Mouse (Mus musculus) liver, adult 2 months (tissue): ENCODE data around the gene Ddx1.

Experiments used
- CTCF ChIP-seq: fragments of 200-500 bp; IDR thresholded peaks from 2 replicates; pipeline ENCODE4 v1.5.1; 2011; ENCODE audit warnings: low read depth, low read length, control low read depth
- POLR2A ChIP-seq: fragments of 200-500 bp; IDR thresholded peaks from 2 replicates; pipeline ENCODE4 v1.6.1; 2011; ENCODE audit warnings: low read length, control low read depth; ENCODE audit not compliant: insufficient read depth; ENCODE audit errors: extremely low read depth

GRCm38 (mm10) chr12:13217568-13217967 is 31.4 kb downstream of the Ddx1 start:
- TF ChIP-seq CTCF (no peak), POLR2A (no peak)
